Mouse (Mus musculus) liver, embryonic 11.5 days (tissue): ENCODE measurements around the gene Actg2. TPM values are rescaled to one million over a fixed set of nuclear protein-coding genes. Genes with fewer than 3 reads are reported as not detected.

Source experiments
- ATAC-seq: fragments of 200-750 bp; cut with Nextera tagmentation; replicated peaks from 2 replicates; pipeline ENCODE4 v1.8.0; 2017; ENCODE audit warnings: moderate number of reproducible peaks, mild to moderate bottlenecking, moderate TSS enrichment, moderate library complexity; ENCODE audit not compliant: low FRiP score
- DNase-seq: peaks from one replicate; pipeline ENCODE4 v3.0.0-alpha.2; 2017; ENCODE audit warnings: low spot score
- H3K27ac ChIP-seq: fragments of 300-500 bp; sonication (generic); 2 replicates; pipeline ENCODE4 v1.5.1; 2014; ENCODE audit warnings: mild to moderate bottlenecking, low read depth, low read length, control low read depth
- H3K27me3 ChIP-seq: fragments of 300-500 bp; sonication (generic); replicated peaks from 2 replicates; pipeline ENCODE4 v1.6.1; 2014; ENCODE audit warnings: low read length, mixed read lengths; ENCODE audit not compliant: control insufficient read depth, insufficient read depth
- H3K36me3 ChIP-seq: fragments of 300-500 bp; sonication (generic); 2 replicates; pipeline ENCODE4 v1.6.1; 2014; ENCODE audit warnings: mild to moderate bottlenecking, low read length, moderate library complexity, mixed read lengths; ENCODE audit not compliant: control insufficient read depth, insufficient read depth
- H3K4me1 ChIP-seq: fragments of 300-500 bp; sonication (generic); replicated peaks from 2 replicates; pipeline ENCODE4 v1.6.1; 2014; ENCODE audit warnings: low read length, mixed read lengths; ENCODE audit not compliant: control insufficient read depth, insufficient read depth
- H3K4me2 ChIP-seq: fragments of 300-500 bp; sonication (generic); 2 replicates; pipeline ENCODE4 v1.6.1; 2014; ENCODE audit warnings: mild to moderate bottlenecking, control low read depth, moderate library complexity
- H3K4me3 ChIP-seq: fragments of 300-500 bp; sonication (generic); 2 replicates; pipeline ENCODE4 v1.5.1; 2014; ENCODE audit warnings: low read depth, low read length, control low read depth
- H3K9ac ChIP-seq: fragments of 300-500 bp; sonication (generic); 2 replicates; pipeline ENCODE4 v1.6.1; 2014; ENCODE audit warnings: low read depth, low read length, control low read depth
- H3K9me3 ChIP-seq: fragments of 300-500 bp; sonication (generic); 2 replicates; pipeline ENCODE4 v1.6.1; 2016; ENCODE audit warnings: low read length, inconsistent platforms, mixed read lengths; ENCODE audit not compliant: control insufficient read depth
- WGBS: fragments of 180-500 bp; shearing (Covaris S2); extraction: QIAGEN DNeasy Blood & Tissue Kit; methylation state at CpG from one replicate; pipeline ENCODE4 v1.1.7; 2014; 5-methylcytosine and 5-hydroxymethylcytosine counted together
- polyA plus RNA-seq: library from polyadenylated mRNA; unstranded; fragments of >200 nt; fragmentation: Nextera tagmentation; extraction: Ambion mirVana; gene quantifications from 2 replicates; pipeline ENCODE4 v1.2.1, GENCODE M21; 2014

Actg2 gene
- polyA plus RNA-seq, 1 experiment from 2014 or later, result 7.6 TPM

DNA sequence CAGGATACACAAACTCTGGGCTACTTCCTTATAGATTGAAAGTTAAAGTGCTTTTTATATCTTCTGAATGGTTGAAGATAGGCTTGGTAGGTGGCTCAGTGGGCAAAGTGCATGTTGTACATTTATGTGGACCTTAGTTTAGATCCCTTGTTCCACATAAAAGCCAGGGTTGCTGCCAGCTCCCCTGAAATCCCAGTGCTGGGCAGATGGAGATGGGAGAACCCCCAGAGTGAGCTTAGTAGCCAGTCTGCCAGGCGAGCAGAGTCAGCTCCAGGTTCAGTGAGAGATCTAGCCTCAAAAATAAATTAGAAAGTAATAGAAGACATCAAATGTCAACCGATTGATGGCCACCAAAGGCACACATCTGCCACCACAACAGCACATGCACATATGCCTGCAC, 3.5 kb downstream of the Actg2 start:
- Histone ChIP-seq H3K27me3 (no peaks in the 10 kb centered on the region), H3K9me3 (no peaks in the 10 kb centered on the region), H3K36me3 (no peaks in the 10 kb centered on the region), H3K9ac (no peak overlapping the region), H3K4me3 (no peak overlapping the region), H3K4me1 (no peaks in the 10 kb centered on the region), H3K27ac (no peak overlapping the region), H3K4me2 (no peak overlapping the region)
- no peak for ATAC-seq
- no peak for DNase-seq
- 75% methylated on average over 2 of the region's 2 CpGs for WGBS

DNA sequence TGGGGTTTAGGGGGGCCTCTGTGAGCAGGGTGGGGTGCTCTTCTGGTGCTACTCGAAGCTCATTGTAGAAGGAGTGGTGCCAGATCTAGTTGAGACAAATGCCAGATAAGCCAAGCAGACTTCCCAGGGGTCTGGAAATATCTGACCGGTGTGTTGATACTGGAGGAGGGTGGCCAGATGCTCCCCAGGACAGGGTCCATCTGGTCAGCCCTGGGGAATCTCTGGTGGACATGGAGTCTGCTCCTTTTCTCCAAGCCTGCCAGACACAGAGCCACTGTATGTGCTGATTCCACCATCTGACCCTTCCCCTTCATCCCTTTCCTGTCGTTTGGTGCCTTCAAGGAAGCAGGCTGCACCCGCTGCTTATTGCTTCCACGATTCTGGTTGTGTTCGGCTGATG, 12.9 kb downstream of the Actg2 start:
- 40% methylated on average over 6 of the region's 6 CpGs for WGBS
- Histone ChIP-seq H3K4me3 (no peak overlapping the region), H3K4me2 (peak overlapping the region; percentile 27; the same call in 1 of the 2 replicates), H3K27me3 (no peaks in the 10 kb centered on the region), H3K4me1 (peaks cover 8% of the 10 kb centered on the region), H3K9ac (no peak overlapping the region), H3K36me3 (no peaks in the 10 kb centered on the region), H3K9me3 (no peaks in the 10 kb centered on the region), H3K27ac (no peak overlapping the region)
- DNase-seq (no peak), ATAC-seq (no peak; the same call in 1 of the 2 replicates)

GRCm38 (mm10) chr6:83521784-83522183, 14.3 kb downstream of the Actg2 start:
- Histone ChIP-seq H3K27me3 (no peaks in the 10 kb centered on the region), H3K9me3 (no peaks in the 10 kb centered on the region), H3K4me2 (no peak overlapping the region), H3K27ac (no peak overlapping the region), H3K36me3 (no peaks in the 10 kb centered on the region), H3K4me3 (no peak overlapping the region), H3K9ac (no peak overlapping the region), H3K4me1 (peaks cover 8% of the 10 kb centered on the region)
- ATAC-seq (no peak), DNase-seq (no peak)
- 38% methylated on average over 6 of the region's 6 CpGs for WGBS

- DNase-seq, result no peak
- Histone ChIP-seq H3K4me2 (no peak overlapping the region), H3K36me3 (no peaks in the 10 kb centered on the region), H3K4me3 (no peak overlapping the region), H3K9ac (no peak overlapping the region), H3K27ac (no peak overlapping the region), H3K9me3 (no peaks in the 10 kb centered on the region), H3K4me1 (peaks cover 8% of the 10 kb centered on the region), H3K27me3 (no peaks in the 10 kb centered on the region)
- WGBS, result 71% methylated on average over 3 of the region's 3 CpGs
- ATAC-seq, result no peak
Observed at GRCm38 (mm10) chr6:83518637-83519036, 17.4 kb downstream of the Actg2 start.

DNA sequence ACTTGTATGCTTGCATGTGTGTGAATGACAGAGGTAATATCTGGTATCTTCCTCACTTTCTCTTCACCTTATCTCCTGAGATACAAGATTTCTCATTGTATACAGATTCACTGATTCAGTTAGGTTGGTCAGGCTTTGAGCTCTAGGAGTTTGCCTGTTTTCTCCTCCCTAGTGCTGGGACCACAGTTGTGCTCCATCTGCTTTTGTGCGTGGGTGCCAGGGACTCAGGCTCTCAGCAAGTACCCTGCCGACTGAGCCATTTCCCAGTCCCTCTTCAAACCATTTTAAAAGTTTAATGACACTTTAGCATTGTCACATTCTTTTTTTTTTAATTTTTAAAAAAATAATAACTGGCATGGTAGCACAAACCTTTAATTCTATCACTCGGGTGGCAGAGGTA, 20.9 kb downstream of the Actg2 start:
- no peak for DNase-seq
- no peak for ATAC-seq
- no peak overlapping the region for H3K9ac ChIP-seq
- no peak overlapping the region for H3K4me2 ChIP-seq
- no peak overlapping the region for H3K4me3 ChIP-seq
- no peaks in the 10 kb centered on the region for H3K27me3 ChIP-seq
- H3K36me3 ChIP-seq, result no peaks in the 10 kb centered on the region
- 67% methylated on average over 3 of the region's 3 CpGs for WGBS
- H3K27ac ChIP-seq, result no peak overlapping the region
- no peaks in the 10 kb centered on the region for H3K9me3 ChIP-seq
- no peaks in the 10 kb centered on the region for H3K4me1 ChIP-seq

- H3K9ac ChIP-seq, result no peak overlapping the region
- H3K4me2 ChIP-seq, result no peak overlapping the region
- H3K4me3 ChIP-seq, result no peak overlapping the region
- no peaks in the 10 kb centered on the region for H3K9me3 ChIP-seq
- H3K4me1 ChIP-seq, result no peaks in the 10 kb centered on the region
- DNase-seq, result no peak
- no peaks in the 10 kb centered on the region for H3K27me3 ChIP-seq
- no peak overlapping the region for H3K27ac ChIP-seq
- WGBS, result 18% methylated on average over 1 of the region's 1 CpGs
- no peaks in the 10 kb centered on the region for H3K36me3 ChIP-seq
- ATAC-seq, result 0 out of 2 replicates have a peak, but pooled peaks have one; percentile 41
Observed at GRCm38 (mm10) chr6:83512495-83512894, 23.6 kb downstream of the Actg2 start.

- no peak for ATAC-seq
- no peak overlapping the region for H3K27ac ChIP-seq
- 73% methylated on average over 2 of the region's 2 CpGs for WGBS
- H3K27me3 ChIP-seq, result no peaks in the 10 kb centered on the region
- H3K36me3 ChIP-seq, result no peaks in the 10 kb centered on the region
- H3K9me3 ChIP-seq, result no peaks in the 10 kb centered on the region
- DNase-seq, result no peak
- no peak overlapping the region for H3K9ac ChIP-seq
- H3K4me2 ChIP-seq, result no peak overlapping the region
- no peak overlapping the region for H3K4me3 ChIP-seq
- H3K4me1 ChIP-seq, result 0 out of 2 replicates have a peak, but pooled peaks cover 7% of the 10 kb centered on the region
Observed at GRCm38 (mm10) chr6:83510210-83510609, 25.9 kb downstream of the Actg2 start.

- no peak overlapping the region for H3K4me3 ChIP-seq
- no peaks in the 10 kb centered on the region for H3K9me3 ChIP-seq
- 56% methylated on average over 8 of the region's 8 CpGs for WGBS
- DNase-seq (no peak), ATAC-seq (no peak)
- 0 out of 2 replicates have a peak, but pooled peaks cover 7% of the 10 kb centered on the region for H3K4me1 ChIP-seq
- H3K27ac ChIP-seq, result no peak overlapping the region
- no peak overlapping the region for H3K4me2 ChIP-seq
- no peaks in the 10 kb centered on the region for H3K36me3 ChIP-seq
- no peak overlapping the region for H3K9ac ChIP-seq
- H3K27me3 ChIP-seq, result no peaks in the 10 kb centered on the region
Observed at GRCm38 (mm10) chr6:83509442-83509841, 26.6 kb downstream of the Actg2 start.

DNA sequence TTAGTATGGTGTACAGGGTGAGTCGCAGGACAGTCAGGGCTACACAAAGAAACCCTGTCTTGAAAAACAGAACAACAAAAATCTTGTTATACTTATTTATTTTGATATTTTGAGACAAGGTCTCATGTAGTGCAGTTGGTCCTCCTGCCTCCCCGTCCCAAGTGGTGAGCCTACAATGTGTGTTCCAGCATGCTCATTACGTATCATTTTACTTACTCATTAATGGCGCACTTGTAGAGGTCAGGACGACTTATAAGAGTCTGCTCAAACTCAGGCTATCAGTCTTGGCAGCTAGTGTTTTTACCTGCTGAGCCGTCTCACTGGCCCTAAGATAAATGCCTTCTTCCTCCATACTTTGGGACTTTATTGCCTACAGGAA, 28.9 kb downstream of the Actg2 start:
- Histone ChIP-seq H3K9me3 (no peaks in the 10 kb centered on the region), H3K4me3 (peak overlapping the region; percentile 79), H3K27me3 (no peaks in the 10 kb centered on the region), H3K4me2 (peak overlapping the region; percentile 73), H3K9ac (peak overlapping the region; percentile 57), H3K4me1 (0 out of 2 replicates have a peak, but pooled peaks cover 7% of the 10 kb centered on the region), H3K27ac (peak overlapping the region; percentile 97; the same call in 1 of the 2 replicates), H3K36me3 (no peaks in the 10 kb centered on the region)
- DNase-seq (no peak), ATAC-seq (peak; percentile 21)
- 24% methylated on average over 6 of the region's 6 CpGs for WGBS
